Mouse (Mus musculus) lung, postnatal 14 days (tissue): ENCODE data around the gene Ear6.
"Not testable (repeated sequence)": the region's sequence is repeated elsewhere in the genome, so short reads cannot be mapped to it uniquely, and the experiment has no call there.

Experiments
- DNase-seq: peaks from one replicate; pipeline ENCODE4 v3.0.0; 2021

The Ear6 gene

DNA sequence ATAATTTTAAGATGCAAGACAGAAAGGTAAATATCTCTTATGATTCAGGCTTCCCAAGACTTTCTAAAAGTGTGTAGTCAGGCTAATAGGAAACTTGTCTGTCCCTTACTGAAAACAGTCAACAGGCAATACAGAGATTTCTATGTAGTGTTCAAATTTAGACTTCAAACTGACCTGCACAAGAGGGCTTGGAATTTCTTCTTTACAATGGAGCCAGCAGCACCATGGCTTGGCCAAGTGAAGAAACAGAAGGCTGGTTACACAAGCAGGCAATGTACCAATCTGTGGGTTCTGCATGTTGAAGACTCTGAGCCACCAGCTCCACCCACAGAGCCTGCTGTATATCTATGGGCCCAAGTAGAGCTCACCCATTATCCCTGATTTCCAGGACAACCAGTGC, at the start of gene Ear6:
Ear6 (plus strand) TSS at position 301 of the 400 bp plus-strand sequence.
- no peak for DNase-seq

DNA sequence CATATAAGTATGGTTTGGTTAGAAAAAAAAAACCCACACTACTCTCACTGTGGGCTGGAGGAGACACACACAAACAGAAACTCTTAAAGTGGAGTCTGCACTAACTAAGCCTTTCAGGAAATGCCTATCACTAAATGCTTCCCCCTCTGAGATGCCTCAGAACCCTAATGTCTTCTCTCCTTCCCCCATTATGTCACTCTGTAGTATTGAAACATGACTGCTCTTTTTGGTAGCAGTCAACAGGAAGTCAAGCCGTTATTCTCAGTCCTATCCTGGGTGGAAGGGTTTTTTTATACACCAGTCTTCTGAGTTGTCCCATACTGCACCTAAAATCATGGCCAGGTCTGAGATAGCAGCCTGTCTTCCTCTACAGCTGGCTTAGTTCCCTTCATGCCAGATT, 26.9 kb upstream of the Ear6 start:
- no peak for DNase-seq

DNA sequence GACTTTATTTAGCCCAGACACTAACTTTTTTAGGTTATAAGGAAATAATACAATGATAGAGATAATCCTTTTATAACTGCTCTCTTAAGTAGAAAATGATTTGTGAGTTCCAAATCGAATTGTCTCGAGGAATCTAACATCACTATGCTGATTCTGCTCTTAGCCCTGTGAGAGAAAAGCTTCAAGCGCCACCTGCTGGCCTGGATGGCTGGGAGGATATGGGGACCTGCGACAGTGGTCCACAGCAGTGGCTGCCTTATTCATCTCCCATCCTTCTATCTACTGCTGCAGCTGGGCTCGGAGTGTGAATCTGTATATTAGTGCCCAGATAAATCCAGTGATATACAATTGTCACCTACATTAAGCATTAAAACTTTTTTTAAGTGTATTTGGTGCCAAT, 25.7 kb upstream of the Ear6 start:
- DNase-seq: peak; percentile 12

DNA sequence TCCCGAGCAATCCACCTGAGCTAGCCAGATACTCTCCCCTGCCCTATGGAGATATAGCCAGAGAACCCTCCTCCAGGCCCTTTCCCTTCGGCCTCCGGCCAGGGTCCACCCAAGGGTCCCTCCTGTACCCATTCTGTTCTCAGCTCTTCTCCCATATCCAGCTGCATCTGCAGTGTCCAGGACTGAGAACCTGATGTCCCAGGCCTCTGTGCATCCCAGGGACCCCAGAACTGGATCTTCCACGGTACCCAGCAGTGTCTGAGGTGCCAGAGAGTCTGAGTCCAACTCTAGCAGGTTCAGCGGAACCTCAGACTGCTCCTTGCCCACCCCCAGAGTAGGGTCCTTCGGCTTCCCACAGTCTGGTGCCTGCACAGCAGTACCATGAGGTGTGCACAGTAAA, 24.3 kb upstream of the Ear6 start:
- DNase-seq: no peak

DNA sequence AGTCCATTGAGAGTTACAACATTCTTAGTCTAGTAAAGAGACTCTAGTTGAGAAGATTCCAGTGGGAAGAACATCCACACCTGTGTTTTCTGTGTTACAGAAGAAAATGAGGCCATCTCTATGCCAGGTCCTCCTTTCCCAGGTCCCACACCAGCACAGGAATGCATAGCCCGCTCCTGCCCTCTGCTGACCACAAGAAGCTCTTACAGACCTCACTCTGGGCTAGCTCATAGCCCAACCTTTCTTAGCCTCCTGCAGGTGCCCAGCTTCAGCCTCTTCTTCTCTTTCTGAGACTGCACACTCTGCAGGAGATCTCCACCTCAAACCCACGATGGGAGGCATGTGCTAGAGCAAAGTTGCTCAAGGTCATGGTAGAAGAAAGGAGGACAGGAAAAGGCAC, 15.0 kb upstream of the Ear6 start:
- not testable (repeated sequence) for DNase-seq

DNA sequence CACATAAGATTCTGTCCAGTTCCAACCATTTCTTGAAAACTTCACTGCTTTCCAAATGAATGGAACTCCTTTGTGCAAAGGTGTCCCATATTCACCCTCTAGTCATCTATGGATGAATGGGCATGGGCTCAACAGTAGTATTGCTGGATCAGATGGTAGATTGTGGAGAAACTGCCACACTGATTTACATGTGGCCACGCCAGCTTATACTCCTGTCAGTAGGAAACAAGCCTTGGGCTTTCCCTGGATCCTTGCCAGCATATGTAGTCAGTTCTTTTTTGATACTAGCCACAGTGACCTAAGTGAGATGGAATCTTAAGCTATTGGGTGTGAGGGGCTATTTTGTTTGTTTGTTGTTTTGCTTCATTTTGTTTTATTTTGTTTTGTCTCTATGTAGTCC, 11.2 kb upstream of the Ear6 start:
- DNase-seq: no peak

DNA sequence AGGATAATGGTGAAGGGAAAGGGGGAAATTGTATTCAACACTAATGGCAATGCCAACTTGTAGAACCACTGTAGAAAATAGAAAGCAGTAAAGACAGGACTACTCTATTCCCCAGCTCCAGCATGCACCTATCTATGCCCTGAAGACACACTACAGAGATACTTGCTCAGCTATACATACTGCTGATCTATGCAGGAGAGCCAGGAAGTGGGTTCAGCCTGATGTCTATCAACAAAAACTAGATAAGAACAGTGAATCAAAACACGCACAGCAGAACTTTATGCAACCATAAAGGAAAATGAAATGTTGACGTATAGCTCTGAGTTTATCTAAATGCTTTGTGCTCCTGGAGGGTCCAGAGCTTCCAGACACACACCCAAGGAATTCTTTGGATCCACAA, 10.7 kb upstream of the Ear6 start:
- no peak for DNase-seq

DNA sequence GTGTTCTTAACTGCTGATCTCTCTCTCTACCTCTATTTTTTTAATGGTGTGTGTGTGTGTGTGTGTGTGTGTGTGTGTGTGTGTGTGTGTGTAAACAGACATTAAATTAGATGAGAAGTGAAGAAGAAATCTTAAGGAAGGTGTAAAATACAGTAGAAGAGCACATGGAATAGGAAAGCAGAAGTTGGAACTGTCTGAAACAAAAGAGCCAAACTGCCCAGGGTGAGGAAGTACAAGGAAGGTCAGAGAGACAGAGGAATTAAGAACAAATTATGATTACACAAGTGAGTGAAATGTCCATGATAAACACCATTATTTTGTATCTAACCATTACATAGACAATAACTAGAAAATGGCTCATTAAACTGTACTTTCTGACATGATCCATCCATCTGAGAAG, 9.6 kb upstream of the Ear6 start:
- DNase-seq: no peak

DNA sequence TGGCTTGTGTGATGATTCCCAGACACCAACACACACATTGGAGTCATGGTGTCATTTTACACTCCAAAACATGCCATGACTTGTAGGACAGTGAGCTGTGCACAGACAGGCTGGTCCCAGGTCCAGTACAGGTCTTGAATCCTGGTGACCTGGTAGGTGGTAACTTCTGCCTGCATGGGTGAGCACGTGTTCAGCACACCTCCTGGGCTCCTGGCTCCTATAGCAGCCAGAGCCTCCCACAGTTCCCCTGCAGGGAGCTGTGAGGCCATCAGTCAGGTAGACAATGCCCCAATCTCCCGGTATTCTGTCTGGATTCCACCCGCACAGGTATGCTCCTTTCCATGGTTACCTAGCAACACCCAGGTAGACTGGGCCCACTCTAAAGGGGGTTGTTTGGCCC, 6.9 kb upstream of the Ear6 start:
- no peak for DNase-seq

DNA sequence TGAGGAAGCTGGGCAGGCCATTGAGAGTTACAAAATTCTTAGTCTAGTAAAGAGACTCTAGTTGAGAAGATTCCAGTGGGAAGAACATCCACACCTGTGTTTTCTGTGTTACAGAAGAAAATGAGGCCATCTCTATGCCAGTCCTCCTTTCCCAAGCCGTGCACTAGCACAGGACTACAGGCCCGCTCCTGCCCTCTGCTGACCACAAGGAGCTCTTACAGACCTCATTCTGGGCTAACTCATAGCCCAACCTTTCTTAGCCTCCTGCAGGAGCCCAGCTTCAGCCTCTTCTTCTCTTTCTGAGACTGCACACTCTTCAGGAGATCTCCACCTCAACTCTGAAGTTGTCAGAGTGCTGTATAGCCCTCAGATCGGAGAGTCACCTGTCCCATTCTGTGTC, 2.5 kb upstream of the Ear6 start:
- DNase-seq: not testable (repeated sequence)

DNA sequence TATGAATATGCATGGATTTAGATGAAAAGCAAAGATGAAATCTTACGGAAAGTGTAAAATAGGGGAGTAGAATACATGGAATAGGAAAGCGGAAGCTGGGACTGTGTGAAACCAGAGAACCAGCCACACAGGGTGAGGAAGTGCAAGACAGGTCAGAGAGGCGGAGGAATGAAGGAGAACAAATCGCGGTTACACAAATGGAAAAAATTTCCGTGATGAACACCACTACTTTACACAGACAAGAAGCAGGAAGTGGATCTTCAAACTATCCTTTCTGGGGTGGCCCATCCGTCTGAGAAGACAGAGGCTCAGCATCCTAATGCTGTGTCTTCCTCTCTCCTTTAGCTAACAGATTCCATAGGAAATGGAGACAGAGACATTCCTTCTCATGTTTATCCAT, 1.8 kb downstream of the Ear6 start:
- not testable (repeated sequence) for DNase-seq

DNA sequence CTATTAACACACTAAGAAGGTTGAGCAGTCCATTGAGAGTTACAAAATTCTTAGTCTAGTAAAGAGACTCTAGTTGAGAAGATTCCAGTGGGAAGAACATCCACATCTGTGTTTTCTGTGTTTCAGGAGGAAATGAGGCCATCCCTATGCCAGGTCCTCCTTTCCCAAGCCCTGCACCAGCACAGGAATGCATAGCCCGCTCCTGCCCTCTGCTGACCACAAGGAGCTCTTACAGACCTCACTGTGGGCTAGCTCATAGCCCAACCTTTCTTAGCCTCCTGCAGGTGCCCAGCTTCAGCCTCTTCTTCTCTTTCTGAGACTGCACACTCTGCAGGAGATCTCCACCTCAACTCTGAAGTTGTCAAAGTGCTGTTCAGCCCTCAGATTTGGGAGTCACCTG, 10.1 kb downstream of the Ear6 start:
- DNase-seq: not testable (repeated sequence)

DNA sequence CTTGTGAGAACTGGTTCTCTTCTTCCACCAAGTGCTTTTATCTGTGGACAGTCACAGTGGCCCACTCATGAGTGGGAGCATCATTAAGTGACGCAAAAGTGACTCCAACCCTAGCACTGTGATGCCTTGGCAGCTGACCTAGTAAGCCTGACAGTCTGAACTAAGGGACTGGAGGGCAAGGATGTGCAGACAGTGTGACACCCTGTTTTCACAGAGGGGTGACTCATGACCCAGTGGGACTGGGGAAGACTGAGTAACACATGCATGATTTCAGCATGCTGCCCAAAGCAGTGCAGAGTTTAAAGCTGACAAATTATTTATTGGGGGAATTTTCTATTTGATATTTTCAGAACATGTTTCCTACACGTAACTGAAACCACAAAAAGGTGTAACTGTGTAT, 17.3 kb downstream of the Ear6 start:
- no peak for DNase-seq

DNA sequence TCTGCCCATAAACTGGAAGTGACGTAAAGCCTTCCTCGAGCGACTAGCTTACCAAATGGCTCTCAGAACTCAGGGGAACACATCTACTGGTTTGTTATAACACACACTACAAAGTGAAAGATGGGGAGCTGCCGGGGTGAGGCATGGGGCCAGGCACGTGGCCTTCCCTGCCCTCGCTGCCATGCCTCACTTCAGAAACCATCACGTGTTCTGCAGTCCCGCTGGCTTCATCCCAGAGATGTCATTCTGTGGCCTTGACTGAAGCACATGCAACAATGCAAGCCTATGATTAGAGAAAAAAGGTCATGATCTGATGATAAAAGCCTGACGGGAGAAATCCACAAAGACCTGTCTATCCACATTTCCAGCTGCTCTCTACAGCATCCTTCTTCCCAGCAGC, 18.2 kb downstream of the Ear6 start:
- DNase-seq: no peak

DNA sequence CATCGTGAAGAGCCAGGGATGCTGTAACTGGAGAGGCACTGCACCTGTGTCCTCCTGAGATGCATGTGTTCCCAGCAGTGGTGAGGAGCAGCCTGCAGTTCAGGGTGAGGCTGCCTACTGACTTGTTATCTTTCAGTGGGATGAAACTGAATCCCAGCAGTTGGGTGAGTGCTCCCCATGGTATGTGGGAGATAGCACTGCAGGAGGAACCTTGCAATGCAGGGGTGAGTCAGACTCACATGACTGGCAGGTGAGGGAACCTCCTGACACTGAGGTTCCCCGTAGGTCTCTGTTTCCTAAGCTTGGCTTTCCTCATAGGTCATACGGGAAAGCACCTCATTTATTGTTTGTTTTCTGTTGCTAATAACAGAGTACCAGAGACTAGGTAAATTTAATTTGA, 24.0 kb downstream of the Ear6 start:
- no peak for DNase-seq

DNA sequence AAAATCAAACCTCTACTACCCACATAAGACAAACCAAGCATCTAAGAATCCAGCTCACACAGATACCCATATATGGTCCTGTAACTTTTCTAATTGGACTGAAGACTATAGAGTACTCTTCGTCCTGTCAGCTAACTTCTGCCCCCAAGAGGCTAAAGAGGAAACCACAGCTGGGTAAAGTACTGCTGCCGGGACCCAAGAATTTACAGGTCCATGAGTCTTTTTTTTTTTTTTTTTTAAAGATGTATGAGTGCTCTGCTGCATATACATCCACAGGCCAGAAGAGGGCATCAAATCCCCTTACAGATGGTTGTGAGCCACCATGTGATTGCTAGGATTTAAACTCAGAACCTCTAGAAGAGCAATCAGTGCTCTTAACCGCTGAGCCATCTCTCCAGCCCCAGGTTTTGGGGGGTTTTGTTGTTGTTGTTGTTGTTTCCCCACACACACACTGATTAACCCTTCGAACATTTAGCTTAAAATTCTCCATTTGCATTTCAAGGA, 30.1 kb downstream of the Ear6 start:
- peak; percentile 81 for DNase-seq

DNA sequence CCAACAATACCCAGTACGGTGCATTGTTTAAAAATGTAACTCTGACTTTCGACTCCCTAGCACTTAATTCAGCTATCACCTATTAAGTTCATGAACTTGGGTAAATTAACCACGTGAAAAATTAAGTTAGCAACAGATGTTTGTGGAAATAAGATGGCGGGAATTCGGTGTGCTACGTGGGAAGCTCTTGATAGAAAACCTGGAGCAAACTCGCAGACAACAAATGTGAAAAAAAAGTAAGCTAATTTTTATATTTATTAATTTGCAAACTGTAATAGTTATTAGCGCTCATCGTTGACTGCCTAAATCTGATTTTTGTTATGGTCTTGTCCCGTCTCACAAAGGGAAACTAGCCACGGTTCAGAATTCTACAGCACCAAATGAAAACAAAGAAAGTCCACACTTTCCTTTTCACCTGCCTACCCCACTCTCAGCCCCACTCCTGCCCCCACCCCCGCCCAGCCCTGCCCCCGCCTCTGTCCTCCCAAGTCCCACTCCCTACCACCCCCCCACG, 30.6 kb downstream of the Ear6 start:
- DNase-seq: no peak

DNA sequence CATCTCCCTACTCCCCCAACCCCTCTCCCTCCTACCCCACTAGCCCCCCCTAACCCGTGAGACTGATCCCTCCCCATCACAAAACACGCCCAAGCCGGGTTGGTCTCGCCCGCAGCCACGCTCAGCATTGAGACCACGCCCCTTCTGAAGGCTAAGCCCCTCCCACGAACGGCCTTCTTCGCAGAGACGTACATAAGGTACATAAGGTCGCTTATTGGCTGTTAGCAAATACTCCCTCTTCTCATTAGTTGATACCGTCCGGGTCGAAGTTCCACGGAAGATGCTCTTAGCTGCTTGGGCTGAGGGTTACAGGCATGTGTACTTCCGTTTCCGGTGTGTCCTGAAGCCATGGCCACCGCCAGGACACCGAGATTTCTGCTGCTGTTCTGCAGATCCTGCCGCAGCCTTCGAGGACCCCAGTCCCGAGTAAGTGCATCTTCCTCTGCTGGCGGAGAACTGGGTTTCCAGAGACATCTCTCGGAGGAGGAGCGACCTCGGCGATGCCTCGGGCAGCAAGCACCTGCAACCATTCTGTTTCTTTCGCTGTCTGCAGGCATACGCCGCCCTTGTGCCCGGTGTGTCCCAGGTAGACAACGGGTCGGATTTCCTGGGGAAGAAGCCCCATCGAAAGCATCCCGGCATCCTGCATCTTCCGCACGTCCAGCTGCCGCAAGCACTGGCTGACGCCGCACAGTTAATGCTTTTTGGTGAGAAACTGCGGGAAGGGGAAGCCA, 31.3 kb downstream of the Ear6 start, which contains the start of gene Mettl17:
Mettl17 (plus strand) TSS at position 245 of the 734 bp plus-strand sequence.
- peak; percentile 95 for DNase-seq

DNA sequence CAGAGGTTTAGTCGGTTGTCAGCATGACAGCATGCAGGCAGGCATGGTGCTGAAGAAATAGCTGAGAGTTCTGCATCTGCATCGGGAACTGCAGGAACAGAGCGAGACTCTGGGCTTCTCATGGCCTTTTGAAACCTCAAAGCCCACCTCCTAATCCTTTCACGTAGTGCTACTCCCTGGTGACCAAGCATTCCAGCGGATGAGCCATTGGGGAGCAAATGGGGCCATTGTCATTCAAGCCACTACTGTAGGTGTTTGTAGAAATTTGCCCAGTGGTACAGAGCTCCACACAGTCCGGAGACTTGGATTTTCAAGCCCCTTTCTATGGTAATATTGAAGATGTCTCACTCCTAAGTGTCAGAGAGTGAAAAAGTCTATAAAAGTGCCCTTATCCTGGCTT, 32.6 kb downstream of the Ear6 start:
- no peak for DNase-seq

DNA sequence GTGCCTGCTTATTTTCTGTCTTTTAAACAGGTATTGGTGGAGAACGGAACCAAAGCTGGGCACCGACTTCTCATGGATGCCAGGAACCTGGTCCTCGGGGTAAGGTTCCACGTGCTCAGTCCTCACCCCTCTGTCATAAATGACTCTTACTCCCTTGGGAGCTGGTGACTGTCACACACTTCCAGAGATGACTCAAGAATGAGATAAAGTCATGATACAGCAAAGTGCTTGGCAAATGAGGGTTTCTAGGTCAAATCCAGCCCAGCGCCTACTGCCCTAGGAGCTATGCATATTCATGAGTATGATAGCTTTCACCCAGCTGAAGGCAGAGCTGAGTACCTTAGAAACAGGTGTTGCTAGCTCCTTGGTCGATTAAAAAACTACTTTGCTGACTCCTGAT, 36.3 kb downstream of the Ear6 start:
- DNase-seq: no peak

DNA sequence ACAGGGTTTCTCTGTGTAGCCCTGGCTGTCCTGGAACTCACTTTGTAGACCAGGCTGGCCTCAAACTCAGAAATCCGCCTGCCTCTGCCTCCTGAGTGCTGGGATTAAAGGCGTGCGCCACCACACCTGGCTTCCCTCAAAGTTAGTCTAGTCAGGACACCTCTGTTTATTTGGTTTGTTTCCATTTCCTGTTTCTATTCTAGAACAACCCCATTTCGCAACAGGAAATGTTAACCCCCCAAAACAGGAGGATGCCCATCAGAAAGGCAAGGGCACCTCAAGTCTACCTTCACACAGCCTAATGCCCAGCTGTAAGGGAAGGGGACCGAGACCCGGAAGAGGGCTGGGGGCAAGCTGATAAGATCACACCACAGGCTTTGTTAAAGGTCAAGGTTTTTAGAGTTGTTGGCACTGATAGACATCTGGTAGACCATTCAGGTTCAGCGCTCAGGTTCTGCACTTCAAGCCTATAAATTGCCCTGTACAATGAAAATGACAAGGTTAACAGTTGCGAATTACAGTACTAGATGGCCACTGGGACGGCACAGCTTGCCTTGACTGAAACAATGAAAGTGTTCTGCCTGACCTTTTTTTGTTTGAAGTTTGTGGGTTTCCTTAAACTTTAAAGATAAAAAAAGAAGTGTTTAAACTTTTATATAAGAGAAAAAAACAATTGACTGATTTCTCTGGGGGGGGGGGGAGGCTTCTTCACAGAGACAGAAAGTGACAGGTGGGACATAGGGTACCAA, 38.9 kb downstream of the Ear6 start, which contains the start of gene Slc39a2:
Slc39a2 (plus strand) TSS at position 699 of the 749 bp plus-strand sequence.
- no peak for DNase-seq

DNA sequence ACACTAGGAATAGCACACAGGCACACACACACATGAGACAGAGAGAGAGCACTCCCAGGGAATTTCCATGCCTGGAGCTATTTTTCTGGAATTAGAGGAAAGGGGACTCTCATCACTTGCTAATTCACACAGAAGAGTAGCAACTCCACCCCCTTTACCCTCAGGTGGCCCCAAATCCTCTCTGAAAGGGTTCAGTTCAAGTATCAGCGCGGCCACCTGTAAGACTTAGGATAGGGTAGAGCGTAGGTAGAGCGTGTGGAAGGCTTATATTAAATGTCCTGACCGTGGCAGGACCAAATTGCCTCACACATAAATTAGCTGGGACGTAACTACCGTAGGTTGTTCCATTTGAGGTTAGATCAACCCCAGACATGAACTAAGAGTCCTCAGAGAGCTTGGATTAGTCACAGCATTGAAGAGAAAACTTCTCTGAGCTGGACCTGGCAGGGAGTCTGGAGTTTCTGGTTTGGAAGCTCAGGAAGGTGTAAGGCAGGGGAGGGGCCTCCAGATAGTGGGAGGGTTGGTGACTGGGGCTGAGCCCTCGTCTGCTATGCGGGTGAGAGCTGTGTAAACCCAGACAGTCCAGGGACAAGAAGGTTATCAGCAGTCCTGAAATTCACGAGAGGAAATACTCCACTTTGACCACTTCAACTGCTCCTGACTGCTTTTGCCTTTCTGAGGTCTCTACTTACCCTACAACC, 39.7 kb downstream of the Ear6 start:
- peak; percentile 40 for DNase-seq

DNA sequence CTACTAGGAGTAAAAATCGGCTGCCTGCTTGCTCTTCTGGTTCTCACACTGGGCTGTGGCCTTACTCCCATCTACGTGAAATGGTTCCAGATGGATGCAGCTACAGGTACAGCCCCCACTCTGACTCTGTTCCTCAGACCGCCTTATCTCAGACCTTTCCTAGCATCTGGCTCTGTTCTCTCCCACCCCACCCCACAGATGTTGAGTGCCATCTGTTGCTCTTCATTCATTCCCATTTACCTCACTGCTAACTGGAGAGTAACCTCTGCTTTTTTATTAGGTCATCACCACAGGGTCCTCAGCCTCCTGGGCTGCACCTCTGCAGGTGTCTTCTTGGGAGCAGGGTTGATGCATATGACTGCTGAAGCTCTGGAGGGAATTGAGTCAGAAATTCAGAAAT, 40.3 kb downstream of the Ear6 start:
- DNase-seq: no peak
